Mouse (Mus musculus) thymus, postnatal 36 days (tissue): ENCODE results near the gene Gm4181.
A peak's percentile ranks its signal among the peaks of the same experiment; 100 is the strongest.
"Not testable (repeated sequence)": the region's sequence is repeated elsewhere in the genome, so short reads cannot be mapped to it uniquely, and the experiment has no call there.

Experiments used
- DNase-seq, 2 experiments: peaks; one replicate each; pipeline ENCODE4 v3.0.0; 2022; ENCODE audit warnings: mixed read lengths in 2 of 2

The Gm4181 gene

GRCm38 (mm10) chr14:51635566-51635965 is at the start of gene Gm4181:
Gm4181 (minus strand) TSS chr14:51635666.
- DNase-seq: not testable (repeated sequence)

- no peak for DNase-seq
Observed at GRCm38 (mm10) chr14:51677269-51677668, 41.8 kb upstream of the Gm4181 start.

- DNase-seq: peak; percentile 5 to 9
Observed at GRCm38 (mm10) chr14:51632426-51632825, 3.0 kb downstream of the Gm4181 start.

DNA sequence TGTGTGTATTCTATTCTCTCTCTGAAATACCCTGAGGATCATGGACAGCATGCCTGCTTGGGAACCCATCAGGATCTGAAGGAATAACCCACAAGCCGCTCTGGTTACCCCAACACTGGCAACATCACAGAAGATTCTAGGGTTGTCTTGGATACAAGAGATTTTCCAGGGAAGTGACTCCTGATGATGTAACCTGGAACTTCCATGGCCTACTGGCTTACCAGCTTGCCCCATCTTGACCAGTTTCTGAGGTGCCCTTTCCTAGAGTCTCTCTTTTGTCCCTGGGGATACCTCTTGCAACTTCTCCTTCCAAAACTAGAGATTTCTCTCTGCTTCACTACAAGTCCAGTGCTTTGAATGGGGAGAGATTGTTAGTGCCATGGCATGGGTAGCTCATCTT is 24.3 kb downstream of the Gm4181 start, which contains the start of gene Gm17078:
Gene Gm17078, minus strand, starts transcription at position 101 of the 400 bp plus-strand sequence.
- DNase-seq: no peak

DNA sequence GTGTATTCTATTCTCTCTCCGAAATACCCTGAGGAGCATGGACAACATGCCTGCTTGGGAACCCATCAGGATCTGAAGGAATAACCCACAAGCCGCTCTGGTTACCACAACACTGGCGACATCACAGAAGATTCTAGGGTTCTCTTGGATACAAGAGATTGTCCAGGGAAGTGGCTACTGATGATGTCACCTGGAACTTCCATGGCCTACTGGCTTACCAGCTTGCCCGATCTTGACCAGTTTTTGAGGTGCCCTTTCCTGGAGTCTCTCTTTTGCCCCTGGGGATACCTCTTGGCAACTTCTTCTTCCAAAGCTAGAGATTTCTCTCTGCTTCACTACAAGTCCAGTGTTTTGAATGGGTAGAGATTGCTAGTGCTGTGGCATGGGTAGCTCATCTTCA is 43.4 kb downstream of the Gm4181 start, which contains the start of gene Gm17174:
Gene Gm17174, minus strand, starts transcription at position 101 of the 400 bp plus-strand sequence.
- not testable (repeated sequence) for DNase-seq
